Mouse (Mus musculus) thymus, adult 18-20 months (tissue): ENCODE data around the gene D3Ertd254e.
"Not testable (repeated sequence)": the region's sequence is repeated elsewhere in the genome, so short reads cannot be mapped to it uniquely, and the experiment has no call there.

Source experiments
- DNase-seq, 2 experiments: peaks; one replicate each; pipeline ENCODE4 v3.0.0; 2022; ENCODE audit warnings: mixed read lengths in 2 of 2

D3Ertd254e gene

GRCm38 (mm10) chr3:36150934-36151686, at the start of gene D3Ertd254e:
Gene D3Ertd254e, plus strand, starts transcription at chr3:36151017.
- peak; percentile 73 to 81 for DNase-seq

GRCm38 (mm10) chr3:36116076-36116475, 34.7 kb upstream of the D3Ertd254e start:
- DNase-seq: no peak

- DNase-seq: no peak
These were observed 30.9 kb upstream of the D3Ertd254e start for GRCm38 (mm10) chr3:36119684-36120548.

- not testable (repeated sequence) for DNase-seq
These were observed 24.6 kb upstream of the D3Ertd254e start for GRCm38 (mm10) chr3:36126176-36126575.

GRCm38 (mm10) chr3:36136152-36136551, 14.7 kb upstream of the D3Ertd254e start:
- DNase-seq: no peak

GRCm38 (mm10) chr3:36137560-36137959, 13.3 kb upstream of the D3Ertd254e start:
- DNase-seq: no peak

- DNase-seq: no peak
These were observed 12.6 kb upstream of the D3Ertd254e start for GRCm38 (mm10) chr3:36138171-36138660.

GRCm38 (mm10) chr3:36138996-36139395, 11.8 kb upstream of the D3Ertd254e start:
- no peak for DNase-seq

- no peak for DNase-seq
These were observed 282 bp upstream of the D3Ertd254e start for GRCm38 (mm10) chr3:36150537-36150933.

GRCm38 (mm10) chr3:36155268-36155667, 4.5 kb downstream of the D3Ertd254e start:
- no peak for DNase-seq

GRCm38 (mm10) chr3:36170670-36171210, 19.9 kb downstream of the D3Ertd254e start:
- no peak for DNase-seq

- no peak for DNase-seq
These were observed 20.5 kb downstream of the D3Ertd254e start for GRCm38 (mm10) chr3:36171348-36171747.

- no peak for DNase-seq
These were observed 22.9 kb downstream of the D3Ertd254e start for GRCm38 (mm10) chr3:36173761-36174160.

- DNase-seq: no peak
These were observed 30.7 kb downstream of the D3Ertd254e start for GRCm38 (mm10) chr3:36181519-36181918.

GRCm38 (mm10) chr3:36186510-36186909, 35.7 kb downstream of the D3Ertd254e start:
- DNase-seq: no peak

- no peak for DNase-seq
These were observed 38.4 kb downstream of the D3Ertd254e start for GRCm38 (mm10) chr3:36189243-36189642.

- no peak for DNase-seq
These were observed 50.3 kb downstream of the D3Ertd254e start for GRCm38 (mm10) chr3:36201098-36201497.

- no peak for DNase-seq
These were observed 52.1 kb downstream of the D3Ertd254e start for GRCm38 (mm10) chr3:36202932-36203331.

- DNase-seq: no peak
These were observed 56.9 kb downstream of the D3Ertd254e start for GRCm38 (mm10) chr3:36207520-36208264.

GRCm38 (mm10) chr3:36209776-36210555, 59.1 kb downstream of the D3Ertd254e start:
- no peak for DNase-seq

GRCm38 (mm10) chr3:36210939-36211338, 60.1 kb downstream of the D3Ertd254e start:
- no peak for DNase-seq

- no peak for DNase-seq
These were observed 61.9 kb downstream of the D3Ertd254e start for GRCm38 (mm10) chr3:36212758-36213157.
